Mouse (Mus musculus) ovary, adult 18-20 months (tissue): Measurements from ENCODE around the gene Pfas.
"Not testable (repeated sequence)": the region's sequence is repeated elsewhere in the genome, so short reads cannot be mapped to it uniquely, and the experiment has no call there.

Experiments
- DNase-seq: peaks from one replicate; pipeline ENCODE4 v3.0.0; 2022; ENCODE audit warnings: low spot score, mixed read lengths

Pfas gene

GRCm38 (mm10) chr11:69015644-69016441, 7.6 kb upstream of the Pfas start, which contains the start of gene Ctc1:
Ctc1 (plus strand) TSS chr11:69015911.
- DNase-seq: peak; percentile 85

DNA sequence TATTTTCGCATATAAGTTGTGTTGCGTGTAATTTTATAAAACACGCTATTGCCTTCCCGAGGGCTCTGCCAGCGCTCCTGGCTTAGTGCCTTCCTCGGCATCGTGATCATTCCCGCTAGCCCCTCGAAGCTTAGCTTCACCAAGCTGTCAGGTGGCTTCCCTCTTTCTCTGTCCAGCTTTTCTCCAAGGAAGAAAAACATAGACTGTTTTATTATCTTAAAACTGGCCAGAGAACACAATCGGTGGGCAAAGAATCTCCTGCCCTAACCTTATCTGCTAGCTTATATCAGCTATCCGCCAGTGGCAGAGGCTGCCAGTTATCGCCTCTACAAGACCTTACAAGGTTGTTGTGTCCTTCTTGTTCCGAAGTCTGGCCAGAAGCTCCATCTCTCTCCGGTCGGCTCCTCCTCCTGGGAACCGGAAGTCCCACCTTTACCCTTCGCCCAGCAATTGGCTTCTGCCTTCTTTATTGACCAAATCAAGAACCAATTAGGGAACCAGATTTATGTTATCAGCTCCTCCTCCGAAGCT, 3.9 kb upstream of the Pfas start:
- peak; percentile 94 for DNase-seq

DNA sequence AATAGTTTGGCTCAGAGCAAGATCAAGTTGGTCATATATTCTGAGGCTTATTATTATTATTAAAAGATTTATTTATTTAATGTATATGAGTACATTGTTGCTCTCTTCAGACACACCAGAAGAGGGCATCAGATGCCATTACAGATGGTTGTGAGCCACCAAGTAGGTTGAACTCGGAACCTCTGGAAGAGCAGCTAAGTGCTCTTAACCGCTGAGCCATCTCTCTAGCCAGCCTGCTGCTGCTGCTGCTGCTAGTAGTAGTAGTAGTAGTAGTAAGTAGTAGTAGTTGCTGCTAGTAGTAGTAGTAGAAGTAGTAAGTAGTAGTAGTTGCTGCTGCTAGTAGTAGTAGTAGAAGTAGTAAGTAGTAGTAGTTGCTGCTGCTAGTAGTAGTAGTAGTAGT, 3.2 kb upstream of the Pfas start:
- DNase-seq: not testable (repeated sequence)

GRCm38 (mm10) chr11:69010400-69011323, 2.4 kb upstream of the Pfas start:
- no peak for DNase-seq

DNA sequence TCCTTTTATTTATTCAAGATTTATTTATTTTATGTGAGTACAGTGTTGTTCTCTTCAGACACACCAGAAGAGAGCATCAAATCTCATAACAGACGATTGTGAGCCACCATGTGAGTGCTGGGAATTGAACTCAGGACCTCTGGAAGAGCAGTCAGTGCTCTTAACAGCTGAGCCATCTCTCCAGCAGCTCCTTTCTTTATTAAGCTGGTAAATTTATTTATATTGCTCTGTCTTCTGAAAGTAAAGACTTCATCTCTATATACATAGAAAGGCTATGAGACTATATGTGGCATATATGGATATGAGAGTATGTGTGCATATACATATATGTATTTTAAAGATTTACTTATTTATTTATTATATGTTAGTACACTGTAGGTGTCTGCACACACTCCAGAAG, 1.2 kb upstream of the Pfas start:
- no peak for DNase-seq

GRCm38 (mm10) chr11:69006575-69006974, 1.7 kb downstream of the Pfas start:
- not testable (repeated sequence) for DNase-seq

DNA sequence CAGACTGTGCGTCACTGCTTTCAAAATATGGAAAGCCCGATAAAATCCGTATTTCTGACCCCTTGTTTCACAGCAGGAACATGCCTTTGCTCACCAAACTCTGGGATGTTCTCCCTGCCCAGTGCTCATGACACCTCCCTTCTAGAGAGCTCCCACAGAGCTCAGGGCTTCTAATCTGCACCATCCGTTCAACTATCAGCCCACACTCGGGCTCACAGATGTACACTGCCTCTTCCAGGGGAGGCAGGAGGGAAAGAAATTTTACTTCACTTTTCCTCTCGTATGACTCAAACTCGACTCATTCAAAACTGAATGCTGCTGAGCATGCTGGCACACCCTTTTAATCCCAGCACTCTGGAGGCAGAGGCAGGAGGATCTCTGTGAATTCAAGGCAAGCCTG, 3.1 kb downstream of the Pfas start:
- no peak for DNase-seq

DNA sequence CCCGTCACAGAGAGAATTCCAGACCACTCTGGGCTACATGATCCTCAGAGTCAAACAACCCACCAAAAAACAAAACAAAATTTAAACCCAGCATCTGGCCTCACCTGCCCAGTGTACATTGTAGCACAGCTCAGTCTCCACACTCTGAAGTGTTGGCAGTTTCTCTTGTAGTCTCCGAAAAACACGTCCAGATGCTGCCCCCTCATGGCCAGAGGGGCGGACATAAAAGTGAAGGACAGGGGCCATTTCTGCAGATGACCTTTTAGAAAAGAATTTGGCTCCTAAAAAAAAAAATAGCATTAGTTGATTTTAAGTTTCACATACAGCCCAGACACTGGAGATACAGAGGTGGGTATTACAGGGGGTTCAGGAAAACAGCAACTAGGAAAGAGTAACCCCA, 4.7 kb downstream of the Pfas start:
- DNase-seq: no peak

- not testable (repeated sequence) for DNase-seq
Observed at GRCm38 (mm10) chr11:69002782-69003181, 5.5 kb downstream of the Pfas start.

DNA sequence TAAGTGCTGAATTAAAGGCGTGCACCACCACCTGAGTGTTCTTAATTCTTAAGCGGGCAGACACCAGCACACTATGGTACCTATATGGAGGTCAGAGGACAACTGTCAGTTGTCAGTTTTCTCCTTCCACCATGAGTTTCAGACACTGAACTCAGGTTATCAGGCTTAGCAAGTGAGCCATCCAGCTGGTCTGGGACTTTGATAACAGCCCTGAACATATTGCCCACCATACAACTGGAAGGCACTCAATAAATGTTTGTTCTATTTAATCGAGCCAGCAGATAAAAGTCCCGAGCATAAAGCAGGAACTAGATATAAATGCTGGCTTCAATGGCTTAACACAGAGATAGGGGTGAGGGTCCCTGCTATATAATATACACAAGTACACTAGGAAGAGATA, 11.2 kb downstream of the Pfas start:
- DNase-seq: no peak

- DNase-seq: no peak
Observed at GRCm38 (mm10) chr11:68994377-68994776, 13.9 kb downstream of the Pfas start.

DNA sequence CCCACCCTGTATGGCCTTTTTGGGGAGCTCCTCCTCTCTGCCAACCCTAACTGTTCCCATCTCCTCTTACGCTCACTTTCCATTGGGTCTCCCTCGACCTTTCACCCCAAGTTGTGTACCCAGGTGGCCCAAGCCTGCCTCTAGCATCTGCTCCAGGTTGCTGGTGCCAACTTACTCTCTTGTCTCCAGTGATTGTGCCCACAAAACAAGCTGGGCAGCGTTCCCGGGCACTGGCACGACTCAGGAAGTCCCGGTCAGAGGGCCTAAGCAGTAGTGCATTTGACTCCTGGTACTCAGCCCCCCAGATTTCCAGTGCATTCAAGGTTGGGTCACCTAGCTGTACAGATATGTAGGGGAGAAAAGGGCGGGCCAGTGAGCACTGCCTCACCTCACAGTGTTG, 15.1 kb downstream of the Pfas start:
- DNase-seq: no peak

DNA sequence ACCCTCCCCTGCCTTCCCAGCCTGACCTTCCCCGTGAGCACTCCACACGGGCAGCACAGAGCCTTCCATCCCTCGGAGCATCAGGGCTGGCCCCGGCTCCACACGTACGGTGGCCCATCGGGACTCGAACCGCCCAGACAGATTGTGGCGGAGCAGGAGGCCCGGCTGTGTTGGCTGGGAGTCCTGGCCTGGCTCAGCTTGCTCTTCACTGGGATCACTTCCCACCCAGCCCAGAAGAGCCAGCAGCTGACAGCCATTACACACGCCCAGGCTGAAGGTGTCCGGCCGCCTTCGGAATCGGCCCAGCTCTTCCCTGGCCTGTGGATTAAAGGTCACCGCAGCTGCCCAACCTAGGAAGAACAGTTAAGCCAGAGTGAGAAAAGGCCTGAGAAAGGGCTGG, 19.9 kb downstream of the Pfas start:
- DNase-seq: no peak

DNA sequence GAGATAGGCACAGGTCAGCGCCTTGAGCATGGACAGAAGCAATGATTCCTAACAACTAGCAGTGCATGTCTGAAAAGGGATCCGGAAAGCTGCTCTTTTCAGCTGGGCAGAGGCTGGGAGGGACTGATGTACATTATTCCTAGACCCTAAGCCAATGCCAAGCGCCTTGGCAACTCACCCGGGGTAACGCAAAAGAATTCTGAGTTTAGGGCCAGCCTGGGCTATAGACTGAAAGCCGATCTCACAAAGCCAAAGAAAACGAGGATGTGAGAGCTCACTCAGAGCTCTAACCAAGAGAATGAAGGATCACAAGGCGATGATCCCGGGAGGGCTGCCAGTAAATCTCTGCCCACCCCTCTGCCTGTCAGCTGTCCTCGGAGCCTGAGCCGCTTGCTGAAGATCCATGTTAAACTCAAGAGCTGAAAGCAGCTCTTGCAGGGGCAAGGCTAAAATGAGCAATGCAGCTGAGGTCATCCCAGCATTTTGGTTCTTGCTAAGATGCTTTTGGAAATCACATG, 20.8 kb downstream of the Pfas start:
- no peak for DNase-seq

DNA sequence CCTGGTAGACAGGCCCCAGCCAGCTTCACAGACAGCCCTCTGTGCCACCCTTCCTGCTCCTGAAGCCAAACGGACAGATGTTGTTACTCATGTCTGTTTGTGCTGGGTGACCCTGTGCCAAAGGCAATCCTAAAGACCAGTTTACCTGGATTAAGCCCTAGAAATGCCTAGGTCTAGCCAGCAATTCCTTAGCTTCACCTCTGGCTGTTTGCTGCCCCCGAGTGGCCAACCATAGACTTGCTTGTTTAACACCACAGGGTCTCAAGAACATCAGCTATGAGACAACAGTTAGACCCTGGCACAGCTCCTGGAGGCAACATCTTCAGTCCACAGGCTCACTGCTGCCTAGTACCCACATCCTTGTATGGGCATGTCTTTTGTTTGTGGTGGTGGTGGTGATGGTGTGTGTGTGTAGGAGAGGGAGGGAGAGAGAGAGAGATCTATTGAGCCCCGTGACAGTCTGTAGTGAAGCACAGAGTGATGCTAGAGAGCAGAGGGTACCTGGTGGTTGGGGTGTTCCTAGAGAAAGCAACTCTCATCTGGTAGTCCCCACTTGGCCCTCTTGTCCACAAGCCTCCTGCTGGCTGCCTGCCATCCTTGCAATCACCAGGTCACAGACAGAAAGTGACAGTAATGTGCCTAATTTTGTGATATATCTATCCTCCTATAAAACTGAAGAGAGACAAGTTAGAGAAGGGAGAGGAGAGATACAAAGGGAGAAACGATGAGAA, 25.5 kb downstream of the Pfas start:
- DNase-seq: peak; percentile 41

- DNase-seq: no peak
Observed at GRCm38 (mm10) chr11:68980919-68981318, 27.3 kb downstream of the Pfas start.

DNA sequence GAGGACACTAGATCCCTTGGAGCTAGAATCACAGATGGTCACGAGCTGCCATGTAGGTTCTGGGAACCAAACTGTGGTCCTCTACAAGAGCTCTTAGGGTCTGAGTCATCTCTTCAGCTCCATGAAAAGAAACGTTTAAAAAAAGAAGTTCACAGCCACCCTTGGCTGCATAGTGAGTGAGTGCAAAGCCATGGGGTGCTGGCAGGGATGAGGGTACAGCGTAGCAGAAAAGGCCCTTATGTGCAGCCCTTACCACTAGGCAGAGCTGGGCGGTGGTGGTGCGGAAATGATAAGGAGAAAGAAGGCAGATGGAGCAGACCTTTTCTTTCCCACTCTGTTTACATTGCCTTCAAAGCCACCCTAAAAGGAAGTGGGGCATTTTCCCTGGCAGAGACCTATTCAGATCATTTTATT, 28.9 kb downstream of the Pfas start:
- no peak for DNase-seq

GRCm38 (mm10) chr11:68975601-68976000, 32.7 kb downstream of the Pfas start:
- DNase-seq: no peak

GRCm38 (mm10) chr11:68975085-68975484, 33.2 kb downstream of the Pfas start, which contains the start of gene Rangrf:
Rangrf (minus strand) TSS chr11:68975185.
- DNase-seq: no peak

DNA sequence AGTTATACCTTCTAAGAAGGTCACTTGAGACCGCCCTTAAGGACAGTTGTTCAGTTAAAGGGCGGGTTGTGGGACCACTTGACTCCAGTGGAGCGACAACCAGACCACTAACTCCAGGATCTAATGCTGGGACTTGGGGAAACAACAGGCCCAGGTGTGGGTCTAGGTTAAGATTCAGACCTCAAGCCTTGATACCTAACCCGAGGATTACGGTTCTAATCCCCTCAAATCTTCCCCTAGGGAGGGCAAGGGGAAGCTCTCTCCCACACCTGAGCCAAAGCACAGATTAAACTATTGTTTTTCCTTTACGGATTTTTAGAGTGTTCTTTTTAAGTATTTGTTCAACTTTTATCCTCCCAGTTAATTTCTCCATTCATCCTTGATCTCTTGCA, 34.2 kb downstream of the Pfas start:
- DNase-seq: no peak

- DNase-seq: peak; percentile 75
Observed at GRCm38 (mm10) chr11:68973250-68974058, 34.8 kb downstream of the Pfas start.
